Mouse (Mus musculus) bone marrow macrophage, adult 2 months (primary cell): ENCODE data around the gene Moap1. TPM values are rescaled to one million over a fixed set of nuclear protein-coding genes. Genes with fewer than 3 reads are reported as not detected.

ENCODE experiments used
- H3K27ac ChIP-seq: 2 replicates; pipeline ENCODE4 v1.5.1; 2012; ENCODE audit warnings: low read depth, low read length; ENCODE audit not compliant: insufficient read depth
- H3K4me1 ChIP-seq: 2 replicates; pipeline ENCODE4 v1.6.1; 2012; ENCODE audit warnings: low read length; ENCODE audit not compliant: control insufficient read depth, insufficient read depth
- H3K4me3 ChIP-seq: 2 replicates; pipeline ENCODE4 v1.5.1; 2012; ENCODE audit warnings: mild to moderate bottlenecking, low read length, moderate library complexity; ENCODE audit not compliant: insufficient read depth
- CTCF ChIP-seq: IDR thresholded peaks from 2 replicates; pipeline ENCODE4 v1.5.1; 2012; ENCODE audit warnings: low read depth, mild to moderate bottlenecking, low read length, moderate library complexity
- POLR2A ChIP-seq: IDR thresholded peaks from 2 replicates; pipeline ENCODE4 v1.6.1; 2012; ENCODE audit warnings: mild to moderate bottlenecking, low read depth, low read length, borderline replicate concordance
- polyA plus RNA-seq: library from polyadenylated mRNA; stranded (reverse); fragments of >200 nt; gene quantifications from 2 replicates; pipeline ENCODE4 v1.2.4, GENCODE M21; 2012; ENCODE audit not compliant: missing spikeins, insufficient read depth, insufficient read length

The Moap1 gene
- polyA plus RNA-seq, 1 experiment = 1.3 TPM

GRCm38 (mm10) chr12:102701691-102702207 is 41.7 kb downstream of the Moap1 start:
- Histone ChIP-seq H3K4me1 (peaks cover 32% of the 10 kb centered on the region), H3K27ac (no peak overlapping the region), H3K4me3 (no peak overlapping the region)
- TF ChIP-seq CTCF = no peak
- no peak for TF ChIP-seq POLR2A

DNA sequence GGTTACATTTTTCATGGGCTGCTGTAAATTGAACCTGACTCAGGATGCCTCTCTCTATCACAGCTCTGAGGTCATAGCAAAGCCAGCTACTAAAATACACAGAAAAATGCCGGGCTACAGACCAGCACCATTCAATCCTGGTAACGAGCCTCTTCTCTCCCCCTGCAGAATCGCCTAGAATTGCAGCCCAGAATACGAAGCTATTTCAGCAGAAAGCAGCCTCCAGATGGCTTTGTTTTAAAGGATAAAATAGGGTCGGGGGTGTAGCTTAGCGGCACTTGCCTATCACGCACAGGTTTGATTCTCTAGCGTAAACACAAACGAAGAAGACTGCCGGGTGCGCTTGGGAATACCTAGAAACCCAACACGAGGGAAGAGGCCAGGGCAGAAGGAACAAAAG is 43.0 kb downstream of the Moap1 start:
- Histone ChIP-seq H3K4me3 (no peak overlapping the region), H3K4me1 (peaks cover 35% of the 10 kb centered on the region), H3K27ac (no peak overlapping the region)
- no peak for TF ChIP-seq CTCF
- no peak for TF ChIP-seq POLR2A

GRCm38 (mm10) chr12:102699156-102699555 is 44.3 kb downstream of the Moap1 start:
- H3K4me3 ChIP-seq = no peak overlapping the region
- TF ChIP-seq POLR2A (no peak), CTCF (no peak)
- H3K4me1 ChIP-seq = peaks cover 44% of the 10 kb centered on the region
- H3K27ac ChIP-seq = no peak overlapping the region

DNA sequence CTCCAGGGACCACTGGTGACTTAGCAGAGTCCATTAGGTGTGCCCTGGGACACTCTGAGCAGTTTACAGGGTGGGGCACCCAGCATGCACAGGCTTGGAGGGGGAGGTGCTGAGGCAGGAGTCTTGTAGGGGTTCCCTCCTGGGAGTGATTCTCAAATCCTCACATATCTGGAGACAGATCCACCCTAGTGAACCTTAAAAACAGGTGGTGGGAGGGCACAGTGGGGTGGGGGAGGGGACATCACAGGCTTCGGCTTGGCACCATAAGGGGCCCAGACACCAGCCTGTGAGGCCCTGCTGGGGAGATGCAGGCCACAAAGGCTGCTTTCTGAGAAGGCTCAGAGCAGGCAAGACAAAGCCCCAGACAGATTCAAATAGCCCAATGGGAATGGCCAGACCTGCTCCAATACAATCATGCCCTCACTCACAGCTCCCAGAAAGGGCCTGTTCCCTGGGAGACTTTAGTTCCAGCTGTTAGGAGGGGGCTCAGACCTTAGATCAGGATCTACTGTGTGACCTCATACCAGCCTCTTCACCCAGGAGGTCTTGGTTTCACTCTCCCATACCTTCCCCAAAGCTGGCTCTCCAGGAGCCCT is 45.3 kb downstream of the Moap1 start:
- Histone ChIP-seq H3K27ac (no peak overlapping the region), H3K4me1 (peaks cover 41% of the 10 kb centered on the region)

GRCm38 (mm10) chr12:102697381-102697780 is 46.1 kb downstream of the Moap1 start:
- Histone ChIP-seq H3K4me1 (peaks cover 36% of the 10 kb centered on the region), H3K27ac (no peak overlapping the region), H3K4me3 (no peak overlapping the region)
- no peak for TF ChIP-seq POLR2A
- TF ChIP-seq CTCF = no peak

More for the DNA sequence above, 45.3 kb downstream of the Moap1 start:
- no peak for TF ChIP-seq POLR2A
- TF ChIP-seq CTCF = no peak
- no peak overlapping the region for H3K4me3 ChIP-seq

DNA sequence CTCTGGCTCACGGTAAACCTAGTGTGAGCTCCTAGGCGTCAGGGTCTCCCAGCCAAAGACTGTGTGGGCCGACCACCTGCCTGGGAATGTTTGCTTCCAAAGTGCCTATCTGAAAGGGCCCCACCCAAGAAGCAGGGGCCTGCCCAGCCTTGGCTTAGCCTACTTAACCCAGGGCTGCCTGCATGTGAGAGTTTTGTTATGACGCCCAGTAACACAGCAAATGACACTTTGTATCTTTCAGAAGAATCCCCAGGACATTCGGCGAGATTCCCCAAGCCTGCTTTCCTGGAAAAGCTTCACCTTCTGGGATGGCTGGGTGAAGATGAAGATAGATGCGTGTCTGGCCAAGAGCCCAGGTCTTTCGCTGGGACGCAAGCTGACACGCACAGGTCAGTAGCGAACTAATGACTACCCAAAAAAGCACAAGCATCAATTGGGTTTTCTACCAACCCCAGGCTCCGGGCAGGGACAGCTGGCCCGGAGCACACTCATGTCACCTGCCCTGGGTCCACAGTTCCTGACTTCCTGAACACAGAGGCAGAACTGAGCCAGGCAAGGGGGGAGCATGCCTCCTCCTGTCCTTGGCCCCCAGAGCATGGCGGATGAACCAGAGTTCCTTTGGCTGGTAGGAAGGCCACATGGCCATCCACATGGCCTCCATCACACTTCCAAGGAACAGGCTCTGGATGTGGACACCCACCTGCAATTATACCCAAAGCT is 46.7 kb downstream of the Moap1 start:
- Histone ChIP-seq H3K4me3 (no peak overlapping the region), H3K4me1 (peaks cover 32% of the 10 kb centered on the region), H3K27ac (no peak overlapping the region)
- TF ChIP-seq POLR2A (no peak), CTCF (no peak)

- Histone ChIP-seq H3K27ac (0 out of 2 replicates have a peak overlapping the region, but pooled peaks have one; percentile 7), H3K4me1 (peaks cover 33% of the 10 kb centered on the region), H3K4me3 (peak overlapping the region; percentile 46)
- no peak for TF ChIP-seq CTCF
- no peak for TF ChIP-seq POLR2A
Measured at GRCm38 (mm10) chr12:102695369-102696239, 47.9 kb downstream of the Moap1 start.

Other genes with a start within 250 kb of the Moap1 start
- not detected in 2 replicates for gene Chga, start 188.7 kb downstream of the Moap1 start, polyA plus RNA-seq
- gene Itpk1, start 38.7 kb downstream of the Moap1 start, polyA plus RNA-seq = 23.5 and 28.0 TPM in 2 replicates
- gene Tmem251, start 101 bp upstream of the Moap1 start, polyA plus RNA-seq = 8.0 and 8.1 TPM in 2 replicates
- gene Gm28051, start 14.1 kb upstream of the Moap1 start, polyA plus RNA-seq = not detected in 2 replicates
- 9.9 and 14.3 TPM in 2 replicates for gene Gon7, start 14.1 kb upstream of the Moap1 start, polyA plus RNA-seq
- gene Ubr7, start 14.3 kb upstream of the Moap1 start, polyA plus RNA-seq = 16.1 and 17.9 TPM in 2 replicates
- 5.0 and 7.7 TPM in 2 replicates for gene Gm20604, start 15.0 kb upstream of the Moap1 start, polyA plus RNA-seq
- 12.4 and 14.9 TPM in 2 replicates for gene Btbd7, start 134.8 kb upstream of the Moap1 start, polyA plus RNA-seq
- not detected in 2 replicates for gene Cox8c, start 155.7 kb upstream of the Moap1 start, polyA plus RNA-seq
- 0.16 TPM in 1 of 2 replicates, not detected in the other for gene Unc79, start 205.2 kb upstream of the Moap1 start, polyA plus RNA-seq